Mouse (Mus musculus): Measurements from ENCODE around the gene Cdc6.
A peak's percentile ranks its signal among the peaks of the same experiment; 100 is the strongest.

DNA sequence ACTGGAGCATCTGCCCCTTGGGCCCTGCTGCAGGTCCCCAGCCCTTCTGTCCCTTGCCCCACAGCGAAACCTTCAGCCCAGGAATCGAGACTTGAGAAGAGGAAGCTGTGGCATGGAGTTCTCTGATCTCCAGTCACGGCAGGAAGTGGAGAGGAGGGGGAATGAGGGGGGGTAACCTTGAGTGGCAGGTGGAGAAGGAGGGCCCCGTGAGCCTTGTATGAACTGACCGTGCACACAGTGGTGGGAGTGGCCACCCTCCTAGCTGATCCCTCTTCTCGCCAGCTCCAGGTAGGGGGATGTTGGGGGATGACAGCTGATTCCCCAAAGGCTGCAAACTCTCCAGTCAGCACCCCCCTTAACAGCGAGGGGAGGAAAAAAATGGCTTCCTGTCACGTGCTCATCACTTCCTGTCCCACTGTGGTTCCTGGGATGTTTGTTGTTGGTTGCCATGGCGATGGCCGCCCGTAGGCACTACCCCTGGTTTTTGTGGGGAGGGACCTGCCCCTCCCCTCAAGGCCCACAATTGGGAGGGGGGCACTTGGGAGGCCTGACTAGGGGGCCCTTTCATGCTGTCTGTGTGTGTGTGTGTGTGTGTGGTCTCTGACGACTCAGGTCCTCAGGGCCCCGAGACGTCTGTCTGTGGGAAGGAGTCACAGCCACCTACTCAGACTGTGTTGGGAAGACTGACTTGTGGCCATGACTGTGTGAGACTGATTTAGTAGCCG, 34.4 kb downstream of the Cdc6 start:
- TF ChIP-seq CTCF (IDR thresholded peaks at IDR 0.05; ENCODE audit: low read depth) (no peak), EP300 (IDR thresholded peaks at IDR 0.05; ENCODE audit: low read depth) (peak; percentile 93)
